Mouse (Mus musculus) hindbrain, embryonic 11.5 days (tissue): ENCODE results near the gene Ciapin1. TPM values are rescaled to one million over a fixed set of nuclear protein-coding genes. Genes with fewer than 3 reads are reported as not detected.
A peak's percentile ranks its signal among the peaks of the same experiment; 100 is the strongest.
"Not testable (repeated sequence)": the region's sequence is repeated elsewhere in the genome, so short reads cannot be mapped to it uniquely, and the experiment has no call there.

ENCODE experiments used
- ATAC-seq: fragments of 200-750 bp; cut with Nextera tagmentation; 2 replicates; pipeline ENCODE4 v1.8.0; 2017; ENCODE audit warnings: mild to moderate bottlenecking, moderate TSS enrichment, moderate library complexity; ENCODE audit not compliant: low FRiP score
- DNase-seq: peaks from one replicate; pipeline ENCODE4 v3.0.0-alpha.2; 2015; ENCODE audit warnings: low spot score
- H3K27ac ChIP-seq: fragments of 300-500 bp; sonication (generic); 2 replicates; pipeline ENCODE4 v1.5.1; 2014; ENCODE audit warnings: mild to moderate bottlenecking, low read depth, low read length
- H3K27me3 ChIP-seq: fragments of 300-500 bp; sonication (generic); 2 replicates; pipeline ENCODE4 v1.6.1; 2014; ENCODE audit warnings: mild to moderate bottlenecking, low read length, moderate library complexity, mixed read lengths; ENCODE audit not compliant: control insufficient read depth, insufficient read depth
- H3K36me3 ChIP-seq: fragments of 300-500 bp; sonication (generic); 2 replicates; pipeline ENCODE4 v1.6.1; 2014; ENCODE audit warnings: mild to moderate bottlenecking, low read length, moderate library complexity, mixed read lengths; ENCODE audit not compliant: control insufficient read depth, insufficient read depth
- H3K4me1 ChIP-seq: fragments of 300-500 bp; sonication (generic); replicated peaks from 2 replicates; pipeline ENCODE4 v1.6.1; 2014; ENCODE audit warnings: low read length, mixed read lengths; ENCODE audit not compliant: control insufficient read depth, insufficient read depth
- H3K4me2 ChIP-seq: fragments of 300-500 bp; sonication (generic); replicated peaks from 2 replicates; pipeline ENCODE4 v1.6.1; 2014; ENCODE audit warnings: mild to moderate bottlenecking, low read depth, low read length
- H3K4me3 ChIP-seq: fragments of 300-500 bp; sonication (generic); 2 replicates; pipeline ENCODE4 v1.5.1; 2014; ENCODE audit warnings: low read depth, low read length
- H3K9ac ChIP-seq: fragments of 300-500 bp; sonication (generic); 2 replicates; pipeline ENCODE4 v1.6.1; 2014; ENCODE audit warnings: low read depth, low read length
- H3K9me3 ChIP-seq: fragments of 300-500 bp; sonication (generic); 2 replicates; pipeline ENCODE4 v1.6.1; 2016; ENCODE audit warnings: low read length; ENCODE audit not compliant: control insufficient read depth
- WGBS: fragments of 180-500 bp; shearing (Covaris S2); extraction: QIAGEN DNeasy Blood & Tissue Kit; methylation state at CpG from one replicate; pipeline ENCODE4 v1.1.7; 2014; 5-methylcytosine and 5-hydroxymethylcytosine counted together
- polyA plus RNA-seq: library from polyadenylated mRNA; unstranded; fragments of >200 nt; fragmentation: Nextera tagmentation; extraction: Ambion mirVana; gene quantifications from 2 replicates; pipeline ENCODE4 v1.2.1, GENCODE M21; 2014

Gene Ciapin1
- polyA plus RNA-seq, 1 experiment from 2014 or later, result 124 TPM

GRCm38 (mm10) chr8:94862487-94863220 lies 24.5 kb upstream of the Ciapin1 start:
- ATAC-seq (no peak), DNase-seq (no peak)
- no peak overlapping the region for H3K4me2 ChIP-seq
- peaks cover 9% of the 10 kb centered on the region; the same call in 1 of the 2 replicates for H3K36me3 ChIP-seq
- H3K4me1 ChIP-seq, result no peaks in the 10 kb centered on the region; the same call in 1 of the 2 replicates
- H3K9ac ChIP-seq, result no peak overlapping the region
- WGBS, result 94% methylated on average over 12 of the region's 12 CpGs
- H3K9me3 ChIP-seq, result no peaks in the 10 kb centered on the region
- H3K27me3 ChIP-seq, result no peaks in the 10 kb centered on the region
- no peak overlapping the region for H3K4me3 ChIP-seq
- no peak overlapping the region for H3K27ac ChIP-seq

GRCm38 (mm10) chr8:94861352-94861910 lies 23.3 kb upstream of the Ciapin1 start:
- no peak overlapping the region for H3K4me2 ChIP-seq
- H3K9me3 ChIP-seq, result no peaks in the 10 kb centered on the region
- 82% methylated on average over 8 of the region's 8 CpGs for WGBS
- peak; percentile 79 for DNase-seq
- H3K9ac ChIP-seq, result no peak overlapping the region
- peaks cover 9% of the 10 kb centered on the region; the same call in 1 of the 2 replicates for H3K36me3 ChIP-seq
- no peaks in the 10 kb centered on the region for H3K27me3 ChIP-seq
- no peak for ATAC-seq
- no peak overlapping the region for H3K27ac ChIP-seq
- H3K4me1 ChIP-seq, result no peaks in the 10 kb centered on the region; the same call in 1 of the 2 replicates
- no peak overlapping the region for H3K4me3 ChIP-seq

GRCm38 (mm10) chr8:94857346-94858173 lies 19.4 kb upstream of the Ciapin1 start, which contains the start of gene Polr2c:
TSS of gene Polr2c (plus strand) at chr8:94857450.
- H3K36me3 ChIP-seq, result peaks cover 3% of the 10 kb centered on the region; the same call in 1 of the 2 replicates

GRCm38 (mm10) chr8:94857011-94857345 lies 18.8 kb upstream of the Ciapin1 start:
- H3K36me3 ChIP-seq, result no peaks in the 10 kb centered on the region
- H3K27me3 ChIP-seq, result no peaks in the 10 kb centered on the region
- DNase-seq, result no peak
- H3K9me3 ChIP-seq, result no peaks in the 10 kb centered on the region
- H3K27ac ChIP-seq, result no peak overlapping the region
- H3K4me3 ChIP-seq, result peak overlapping the region; percentile 98
- peak; percentile 31 for ATAC-seq
- no peaks in the 10 kb centered on the region; the same call in 1 of the 2 replicates for H3K4me1 ChIP-seq
- no peak overlapping the region for H3K4me2 ChIP-seq
- WGBS, result 32% methylated on average over 5 of the region's 5 CpGs
- H3K9ac ChIP-seq, result no peak overlapping the region; the same call in 1 of the 2 replicates

More at GRCm38 (mm10) chr8:94857346-94858173, 19.4 kb upstream of the Ciapin1 start, which contains the start of gene Polr2c:
- ATAC-seq (peak; percentile 85), DNase-seq (peak; percentile 96)
- H3K9ac ChIP-seq, result peak within 1 kb of the TSS; percentile 93
- H3K27me3 ChIP-seq, result no peaks in the 10 kb centered on the region
- under 1% methylated on average over 68 of the region's 68 CpGs for WGBS
- no peaks in the 10 kb centered on the region for H3K9me3 ChIP-seq
- H3K4me3 ChIP-seq, result peak within 1 kb of the TSS; percentile 98
- peak within 1 kb of the TSS; percentile 80 for H3K4me2 ChIP-seq
- no peaks in the 10 kb centered on the region; the same call in 1 of the 2 replicates for H3K4me1 ChIP-seq
- H3K27ac ChIP-seq, result peak within 1 kb of the TSS; percentile 42; the same call in 1 of the 2 replicates

- not testable (repeated sequence) for H3K9me3 ChIP-seq, H3K27me3 ChIP-seq, H3K4me2 ChIP-seq, H3K4me1 ChIP-seq, H3K9ac ChIP-seq, ATAC-seq, DNase-seq, H3K4me3 ChIP-seq, H3K27ac ChIP-seq, H3K36me3 ChIP-seq
- WGBS, result 92% methylated on average over 11 of the region's 11 CpGs
These were observed 16.6 kb upstream of the Ciapin1 start for GRCm38 (mm10) chr8:94854761-94855160.

GRCm38 (mm10) chr8:94850049-94850448 lies 11.9 kb upstream of the Ciapin1 start:
- 92% methylated on average over 5 of the region's 5 CpGs for WGBS

GRCm38 (mm10) chr8:94841183-94841582 lies 3.0 kb upstream of the Ciapin1 start:
- no peak for ATAC-seq
- H3K27ac ChIP-seq, result no peak overlapping the region
- no peaks in the 10 kb centered on the region for H3K4me1 ChIP-seq
- H3K9me3 ChIP-seq, result no peaks in the 10 kb centered on the region
- DNase-seq, result no peak
- H3K27me3 ChIP-seq, result no peaks in the 10 kb centered on the region
- WGBS, result 56% methylated on average over 2 of the region's 2 CpGs
- no peak overlapping the region for H3K4me2 ChIP-seq
- no peaks in the 10 kb centered on the region for H3K36me3 ChIP-seq
- H3K9ac ChIP-seq, result no peak overlapping the region
- no peak overlapping the region for H3K4me3 ChIP-seq

More at GRCm38 (mm10) chr8:94850049-94850448, 11.9 kb upstream of the Ciapin1 start:
- no peaks in the 10 kb centered on the region for H3K27me3 ChIP-seq
- no peak overlapping the region for H3K9ac ChIP-seq
- DNase-seq (no peak), ATAC-seq (no peak)
- H3K4me3 ChIP-seq, result no peak overlapping the region
- no peak overlapping the region for H3K27ac ChIP-seq
- H3K9me3 ChIP-seq, result no peaks in the 10 kb centered on the region
- H3K4me2 ChIP-seq, result no peak overlapping the region
- no peaks in the 10 kb centered on the region for H3K4me1 ChIP-seq
- peaks cover 4% of the 10 kb centered on the region; the same call in 1 of the 2 replicates for H3K36me3 ChIP-seq

- Histone ChIP-seq H3K9ac (peak overlapping the region; percentile 91), H3K27ac (peak overlapping the region; percentile 86), H3K36me3 (no peaks in the 10 kb centered on the region), H3K4me1 (no peaks in the 10 kb centered on the region), H3K27me3 (no peaks in the 10 kb centered on the region), H3K4me3 (peak overlapping the region; percentile 90), H3K9me3 (no peaks in the 10 kb centered on the region), H3K4me2 (peak overlapping the region; percentile 51)
- under 1% methylated on average over 24 of the region's 24 CpGs for WGBS
- ATAC-seq, result peak; percentile 76
- no peak for DNase-seq
These were observed 442 bp upstream of the Ciapin1 start for GRCm38 (mm10) chr8:94838600-94838999.
